Mouse (Mus musculus) induced T-regulatory cell, adult 2 months (primary cell): ENCODE data around the gene Chchd4.

Experiments used
- DNase-seq: peaks from one replicate; pipeline ENCODE4 v3.0.0-alpha.2; 2012; ENCODE audit warnings: low read depth

Gene Chchd4

GRCm38 (mm10) chr6:91474441-91475190 is 1.3 kb upstream of the Chchd4 start:
- no peak for DNase-seq

GRCm38 (mm10) chr6:91473805-91474440 is 577 bp upstream of the Chchd4 start:
- DNase-seq, result no peak

GRCm38 (mm10) chr6:91472319-91472718 is 1.0 kb downstream of the Chchd4 start:
- DNase-seq, result no peak

- peak; percentile 17 for DNase-seq
Measured at GRCm38 (mm10) chr6:91471427-91471826, 1.9 kb downstream of the Chchd4 start.

GRCm38 (mm10) chr6:91470712-91471111 is 2.6 kb downstream of the Chchd4 start:
- DNase-seq, result no peak

- no peak for DNase-seq
Measured at GRCm38 (mm10) chr6:91467106-91467505, 6.2 kb downstream of the Chchd4 start.

- no peak for DNase-seq
Measured at GRCm38 (mm10) chr6:91465756-91466155, 7.6 kb downstream of the Chchd4 start.

- DNase-seq, result peak; percentile 19
Measured at GRCm38 (mm10) chr6:91459471-91459870, 13.9 kb downstream of the Chchd4 start.

GRCm38 (mm10) chr6:91454546-91454945 is 18.8 kb downstream of the Chchd4 start:
- DNase-seq, result no peak

GRCm38 (mm10) chr6:91452056-91452455 is 21.3 kb downstream of the Chchd4 start:
- DNase-seq, result no peak

- no peak for DNase-seq
Measured at GRCm38 (mm10) chr6:91449472-91450225, 23.7 kb downstream of the Chchd4 start.

- DNase-seq, result no peak
Measured at GRCm38 (mm10) chr6:91445316-91445715, 28.0 kb downstream of the Chchd4 start.

GRCm38 (mm10) chr6:91441145-91441662 is 32.1 kb downstream of the Chchd4 start:
- DNase-seq, result no peak

GRCm38 (mm10) chr6:91440474-91441144 is 32.7 kb downstream of the Chchd4 start:
- DNase-seq, result peak; percentile 96

- no peak for DNase-seq
Measured at GRCm38 (mm10) chr6:91424151-91424550, 49.2 kb downstream of the Chchd4 start.

- no peak for DNase-seq
Measured at GRCm38 (mm10) chr6:91421629-91422028, 51.7 kb downstream of the Chchd4 start.

GRCm38 (mm10) chr6:91417291-91417845 is 56.0 kb downstream of the Chchd4 start:
- DNase-seq, result no peak

GRCm38 (mm10) chr6:91416146-91416545 is 57.2 kb downstream of the Chchd4 start:
- no peak for DNase-seq

GRCm38 (mm10) chr6:91414890-91415289 is 58.5 kb downstream of the Chchd4 start:
- DNase-seq, result peak; percentile 46
